Mouse (Mus musculus) liver, embryonic 18 days (tissue): ENCODE measurements around the gene Myo3b. TPM values are rescaled to one million over a fixed set of nuclear protein-coding genes. Genes with fewer than 3 reads are reported as not detected.

Experiments used
- polyA plus RNA-seq: library from polyadenylated mRNA; depleted of rRNA; stranded (reverse); fragments of >200 nt; gene quantifications from 2 replicates; pipeline ENCODE4 v1.2.3, GENCODE M21; 2012; rRNA removed

Gene Myo3b
- polyA plus RNA-seq, result not detected in 2 replicates

DNA sequence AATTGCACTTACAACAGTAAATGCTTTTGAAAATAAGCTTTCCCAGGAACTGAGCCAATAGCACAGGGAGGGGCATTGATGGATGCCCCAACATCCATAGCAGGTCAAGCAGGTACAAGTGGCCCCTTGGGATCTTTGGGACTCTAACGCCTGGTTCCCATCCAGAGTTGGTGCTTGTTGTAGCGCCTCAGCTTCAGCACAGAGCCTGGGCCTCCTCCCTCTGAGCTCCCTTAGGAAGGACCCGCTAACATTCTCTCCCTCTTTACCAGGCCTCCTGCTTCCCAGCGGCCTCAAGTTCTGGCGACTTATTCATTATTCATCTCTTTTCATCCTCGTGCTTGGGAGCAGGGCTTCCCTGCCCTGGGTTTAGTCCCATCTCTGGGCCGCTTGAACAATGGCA, at the start of gene Myo3b:
TSS of gene Myo3b (plus strand) at position 375 of the 400 bp plus-strand sequence.

Other genes with a start within 250 kb of the Myo3b start
- gene Ccdc173, start 249.6 kb upstream of the Myo3b start, polyA plus RNA-seq, result 0.29 and 0.39 TPM in 2 replicates
- gene Phospho2, start 249.5 kb upstream of the Myo3b start, polyA plus RNA-seq, result 8.4 and 13.4 TPM in 2 replicates
- 8.1 and 10.1 TPM in 2 replicates for gene Klhl23, start 217.2 kb upstream of the Myo3b start, polyA plus RNA-seq
- gene Ssb, start 177.6 kb upstream of the Myo3b start, polyA plus RNA-seq, result 50.9 and 51.9 TPM in 2 replicates
- gene Mettl5, start 153.5 kb upstream of the Myo3b start, polyA plus RNA-seq, result 8.4 and 8.5 TPM in 2 replicates
- 8.9 and 9.6 TPM in 2 replicates for gene Ubr3, start 141.9 kb upstream of the Myo3b start, polyA plus RNA-seq